Mouse (Mus musculus): ENCODE data around the gene Prss2.
A peak's percentile ranks its signal among the peaks of the same experiment; 100 is the strongest.

The Prss2 gene

GRCm38 (mm10) chr6:41554295-41555169 lies 32.9 kb downstream of the Prss2 start:
- DNase-seq (ENCODE audit: low read depth, low spot score) = no peak

- DNase-seq (ENCODE audit: low read depth, low spot score) = peak; percentile 77
Observed at GRCm38 (mm10) chr6:41556389-41556788, 34.8 kb downstream of the Prss2 start.

DNA sequence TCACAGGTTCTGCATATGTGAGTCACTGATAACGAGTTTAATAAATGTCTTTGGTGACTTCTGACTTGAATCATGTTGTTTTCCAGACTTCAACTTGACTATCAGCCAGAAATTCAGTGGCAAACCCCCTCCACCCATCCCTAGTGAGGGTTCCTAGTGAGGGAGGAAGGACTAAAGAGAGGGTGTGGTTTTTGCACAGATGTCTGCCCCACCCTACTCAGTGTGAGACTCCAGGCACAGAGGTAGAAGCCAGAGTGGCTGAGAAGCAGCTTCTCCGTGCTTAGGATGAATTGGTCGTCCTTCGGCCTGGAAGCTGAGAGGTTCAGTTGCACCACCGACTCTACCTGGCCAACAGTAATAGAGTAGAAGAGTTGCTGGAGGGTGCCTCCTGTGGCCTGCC lies 35.9 kb downstream of the Prss2 start:
- DNase-seq (ENCODE audit: low read depth, low spot score) = no peak

GRCm38 (mm10) chr6:41558271-41558670 lies 36.7 kb downstream of the Prss2 start:
- peak; percentile 40 for DNase-seq (ENCODE audit: low read depth, low spot score)

DNA sequence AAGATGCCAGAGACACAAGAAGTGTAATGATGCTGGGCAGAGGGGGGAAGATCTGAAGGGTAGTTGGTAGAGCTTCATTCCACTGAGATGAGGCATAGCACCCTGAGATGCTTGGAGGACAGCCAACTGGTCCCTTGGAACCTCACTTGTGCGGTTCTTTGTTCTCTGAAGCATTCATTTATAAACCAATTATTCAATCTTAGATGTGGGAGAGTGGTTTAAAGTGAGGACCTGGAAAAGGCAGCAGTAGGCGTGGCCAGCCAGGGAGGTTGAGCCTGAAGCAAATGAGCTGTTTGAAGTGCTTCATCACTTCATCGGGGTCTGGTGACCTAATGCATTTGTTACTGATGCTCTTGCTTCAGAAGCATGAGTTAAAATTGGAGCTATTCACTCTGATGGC lies 37.7 kb downstream of the Prss2 start:
- DNase-seq (ENCODE audit: low read depth, low spot score) = peak; percentile 58

DNA sequence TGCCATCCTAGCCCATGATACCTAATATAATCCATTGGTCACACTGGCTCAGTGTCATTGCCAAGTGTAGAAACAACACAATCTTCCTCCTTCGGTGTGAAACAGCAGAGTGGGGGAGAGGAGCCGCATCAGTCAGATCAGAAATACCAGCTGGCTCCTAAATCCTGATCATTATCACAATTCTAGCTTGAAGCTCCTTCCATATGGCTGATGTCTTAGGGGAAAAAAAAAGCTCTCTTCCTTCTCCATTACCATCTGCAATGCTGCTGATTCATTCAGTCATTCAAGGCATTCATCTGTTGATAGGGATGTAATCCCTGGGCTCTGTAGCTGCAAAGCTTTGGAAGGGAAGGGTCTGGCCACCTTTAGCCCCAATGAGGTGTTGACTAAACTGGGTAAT lies 38.7 kb downstream of the Prss2 start:
- DNase-seq (ENCODE audit: low read depth, low spot score) = no peak

GRCm38 (mm10) chr6:41562598-41562997 lies 41.0 kb downstream of the Prss2 start:
- no peak for DNase-seq (ENCODE audit: low read depth, low spot score)

GRCm38 (mm10) chr6:41563104-41563951 lies 41.7 kb downstream of the Prss2 start:
- DNase-seq (ENCODE audit: low read depth, low spot score) = peak; percentile 60

DNA sequence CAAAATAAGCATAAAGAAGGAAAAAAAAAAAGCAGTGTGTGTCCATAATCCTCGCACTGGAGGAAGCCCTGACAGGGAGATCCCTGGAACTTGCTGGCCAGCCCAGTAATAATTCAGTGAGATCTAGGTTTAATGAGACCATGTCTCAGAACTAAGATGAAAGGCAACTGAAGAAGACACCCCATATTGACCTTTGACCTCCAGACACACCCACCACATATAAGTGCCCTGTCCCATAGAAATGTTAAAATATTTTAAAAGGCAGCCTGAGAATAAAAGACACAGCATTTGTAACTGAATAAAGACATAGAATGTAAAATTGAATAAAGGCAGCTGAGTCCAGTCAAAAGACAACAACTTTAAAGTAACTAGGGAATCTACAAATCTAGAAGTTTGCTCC lies 43.7 kb downstream of the Prss2 start:
- DNase-seq (ENCODE audit: low read depth, low spot score) = no peak

GRCm38 (mm10) chr6:41566965-41567364 lies 45.4 kb downstream of the Prss2 start:
- no peak for DNase-seq (ENCODE audit: low read depth, low spot score)

- no peak for DNase-seq (ENCODE audit: low read depth, low spot score)
Observed at GRCm38 (mm10) chr6:41569078-41569477, 47.5 kb downstream of the Prss2 start.

Data from 3T3-L1 (cell line).